Mouse (Mus musculus) cerebellum, adult 2 months (tissue): ENCODE measurements around the gene Ankrd11.

Experiments used
- CTCF ChIP-seq: fragments of 200-500 bp; IDR thresholded peaks from 2 replicates; pipeline ENCODE4 v1.5.1; 2011; ENCODE audit warnings: low read depth, mild to moderate bottlenecking, control low read depth, low read length, moderate library complexity, borderline replicate concordance; ENCODE audit not compliant: insufficient read depth
- POLR2A ChIP-seq: fragments of 200-500 bp; IDR thresholded peaks from 2 replicates; pipeline ENCODE4 v1.6.1; 2011; ENCODE audit warnings: low read length, control low read depth, borderline replicate concordance; ENCODE audit not compliant: insufficient read depth

DNA sequence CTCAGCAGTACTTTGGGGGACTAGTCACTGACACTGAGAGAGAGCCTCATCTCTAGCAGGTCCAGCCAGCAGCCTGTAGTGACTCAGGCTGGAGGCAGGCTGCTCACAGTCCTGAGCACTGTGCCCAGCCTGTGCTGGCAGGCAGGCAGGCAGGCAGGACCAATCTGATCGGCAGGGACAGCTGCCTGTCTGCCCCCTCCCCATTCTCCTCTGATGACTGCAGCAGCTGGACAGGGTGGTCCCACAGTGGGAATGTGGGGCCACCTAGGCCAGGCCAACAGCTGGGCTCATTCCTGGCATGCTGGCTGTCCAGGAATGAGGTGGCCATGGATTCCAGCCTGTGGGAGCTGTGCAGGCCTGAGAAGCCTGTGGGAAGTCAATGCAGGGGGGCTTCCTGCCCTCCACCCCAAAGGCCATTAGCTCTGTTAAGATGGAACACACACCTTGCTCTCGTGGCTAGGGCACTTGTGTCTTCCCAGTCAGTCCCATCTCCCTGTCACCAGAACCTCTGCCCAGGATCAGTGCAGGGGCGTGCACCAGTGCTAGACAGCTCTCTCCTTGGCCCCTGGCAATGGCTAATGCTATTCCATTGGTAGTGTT, 191.3 kb downstream of the Ankrd11 start:
- TF ChIP-seq POLR2A: peak; percentile 33; the same call in 1 of the 2 replicates
- no peak for TF ChIP-seq CTCF
